In genomic region chr16:10358010-10358934, GRCm38 (mm10) we compare ENCODE assay signal across 9 mouse cellular contexts. TPM values are rescaled to one million over a fixed set of nuclear protein-coding genes. Genes with fewer than 3 reads are reported as not detected.
DNase-seq lines count a peak whose midpoint lies in the region; ATAC-seq and TF ChIP-seq lines count a peak whose summit lies in the region.
"Had no signal": no experiment of that assay in that cellular context is flagged by ENCODE, and none has a peak within 500 bp of the region (broad histone marks: within the 10 kb centered on the region; RNA-seq: fewer than 3 reads in every experiment).

No protein-coding gene starts in this region.

- peak overlapping the region; percentile 57 for H3K4me2 ChIP-seq in heart, embryonic 13.5 days
- H3K4me2 ChIP-seq in embryonic facial prominence, embryonic 15.5 days (replicated peaks): peak overlapping the region; percentile 41
- H3K4me2 ChIP-seq in lung, embryonic 14.5 days: peak overlapping the region; percentile 56

- H3K36me3 ChIP-seq in heart, embryonic 13.5 days: no peaks in the 10 kb centered on the region
- H3K36me3 ChIP-seq in embryonic facial prominence, embryonic 15.5 days: no peaks in the 10 kb centered on the region
- H3K36me3 ChIP-seq in kidney, adult 2 months (ENCODE audit: control insufficient read depth, insufficient read depth, low read length): no peaks in the 10 kb centered on the region
- H3K36me3 ChIP-seq in lung, embryonic 14.5 days (ENCODE audit: insufficient read depth): no peaks in the 10 kb centered on the region

- no peak for TF ChIP-seq POLR2A in kidney, adult 2 months (IDR thresholded peaks at IDR 0.05; ENCODE audit: low read depth, low read length)

- H3K4me1 ChIP-seq in heart, embryonic 13.5 days: peaks cover 31% of the 10 kb centered on the region
- H3K4me1 ChIP-seq in embryonic facial prominence, embryonic 15.5 days: peaks cover 7% of the 10 kb centered on the region; the same call in 1 of the 2 replicates
- no peaks in the 10 kb centered on the region for H3K4me1 ChIP-seq in kidney, adult 2 months (ENCODE audit: control insufficient read depth, insufficient read depth, low read length)
- peaks cover 7% of the 10 kb centered on the region; the same call in 1 of the 2 replicates for H3K4me1 ChIP-seq in lung, embryonic 14.5 days (ENCODE audit: insufficient read depth)

- no peak overlapping the region for H3K9ac ChIP-seq in heart, embryonic 13.5 days
- H3K9ac ChIP-seq in embryonic facial prominence, embryonic 15.5 days: no peak overlapping the region
- no peak overlapping the region for H3K9ac ChIP-seq in lung, embryonic 14.5 days

- 17% methylated on average over 30 of the region's 30 CpGs for WGBS in heart, embryonic 13.5 days
- WGBS in embryonic facial prominence, embryonic 15.5 days: 18% methylated on average over 30 of the region's 30 CpGs
- WGBS in kidney, adult 2 months: 22% methylated on average over 30 of the region's 30 CpGs
- 12% methylated on average over 29 of the region's 30 CpGs for WGBS in lung, embryonic 14.5 days

- H3K4me3 ChIP-seq in heart, embryonic 13.5 days: peak overlapping the region; percentile 25
- H3K4me3 ChIP-seq in embryonic facial prominence, embryonic 15.5 days (replicated peaks): peak overlapping the region; percentile 15
- H3K4me3 ChIP-seq in kidney, adult 2 months (ENCODE audit: insufficient read depth, low read depth, low read length): no peak overlapping the region
- no peak overlapping the region; the same call in 1 of the 2 replicates for H3K4me3 ChIP-seq in lung, embryonic 14.5 days (ENCODE audit: low read depth, low read length)

- peaks cover 16% of the 10 kb centered on the region for H3K27me3 ChIP-seq in heart, embryonic 13.5 days (replicated peaks)
- no peaks in the 10 kb centered on the region for H3K27me3 ChIP-seq in embryonic facial prominence, embryonic 15.5 days
- H3K27me3 ChIP-seq in kidney, adult 2 months (replicated peaks; ENCODE audit: control insufficient read depth, insufficient read depth, low read length): no peaks in the 10 kb centered on the region
- no peaks in the 10 kb centered on the region for H3K27me3 ChIP-seq in lung, embryonic 14.5 days (ENCODE audit: insufficient read depth, low read length)
- H3K27me3 ChIP-seq: Patski had no signal

- no peak overlapping the region for H3K27ac ChIP-seq in heart, embryonic 13.5 days (replicated peaks)
- no peak overlapping the region for H3K27ac ChIP-seq in embryonic facial prominence, embryonic 15.5 days (replicated peaks)
- H3K27ac ChIP-seq in kidney, adult 2 months (ENCODE audit: insufficient read depth, low read depth, low read length): no peak overlapping the region
- H3K27ac ChIP-seq in lung, embryonic 14.5 days (ENCODE audit: low read depth): no peak overlapping the region

- peak; percentile 88 for ATAC-seq in heart, embryonic 13.5 days (ENCODE audit: extremely low read depth, insufficient number of reproducible peaks, low FRiP score, low TSS enrichment)
- ATAC-seq in embryonic facial prominence, embryonic 15.5 days (ENCODE audit: insufficient number of reproducible peaks, low FRiP score, low TSS enrichment, low read depth): peak; percentile 77
- peak; percentile 84 for ATAC-seq in lung, embryonic 14.5 days (ENCODE audit: insufficient read depth)
- peak; percentile 15; the same call in 1 of the 2 replicates for ATAC-seq in neutrophil, adult 5-6 weeks (ENCODE audit: extremely low read depth, insufficient number of reproducible peaks, low FRiP score, poor library complexity, severe bottlenecking)
- ATAC-seq: Patski had no signal

- no peak for TF ChIP-seq CTCF in kidney, adult 2 months (conservative IDR thresholded peaks at IDR 0.05; ENCODE audit: insufficient read depth, insufficient read length, low read depth, low read length)
- no peak for TF ChIP-seq CTCF in lung, embryonic 14.5 days (IDR thresholded peaks at IDR 0.05; ENCODE audit: low read depth)

- no peaks in the 10 kb centered on the region for H3K9me3 ChIP-seq in heart, embryonic 13.5 days
- no peaks in the 10 kb centered on the region for H3K9me3 ChIP-seq in embryonic facial prominence, embryonic 15.5 days (replicated peaks)
- H3K9me3 ChIP-seq in lung, embryonic 14.5 days (ENCODE audit: low read depth, low read length): no peaks in the 10 kb centered on the region

- intact Hi-C loops in heart, postnatal 25 days (cut with DNase I): no loop called here
- intact Hi-C loops in left cerebral cortex, postnatal 25 days (cut with DNase I): no loop called here

- DNase-seq in heart, postnatal 25 days (ENCODE audit: low spot score): no peak
- DNase-seq in kidney, adult 2 months: peak; percentile 21
- peak; percentile 87 for DNase-seq in lung, embryonic 14.5 days
- no peak for DNase-seq in layer of hippocampus, postnatal 36 days
- DNase-seq in left cerebral cortex, postnatal 25 days (ENCODE audit: low spot score in 2 of 2): no peak

RNA-seq across cellular contexts. Expression of gene Tekt5, which starts 37.0 kb away (rescaled TPM):
- polyA plus RNA-seq in heart, embryonic 13.5 days (2015; fragmentation: Nextera tagmentation; extraction: Ambion mirVana): 0.13 and 0.33 TPM in 2 replicates
- not detected for total RNA-seq in heart, postnatal 25 days (2021)
- polyA plus RNA-seq in embryonic facial prominence, embryonic 15.5 days (2015; fragmentation: Nextera tagmentation; extraction: Ambion mirVana): 2.6 and 2.9 TPM in 2 replicates
- 0.64 and 0.77 TPM in 2 replicates for polyA plus RNA-seq in kidney, adult 2 months (2012; rRNA removed)
- polyA plus RNA-seq in lung, embryonic 14.5 days (2014; fragmentation: Nextera tagmentation; extraction: Ambion mirVana): 0.67 and 1.2 TPM in 2 replicates
- total RNA-seq in neutrophil, adult 5-6 weeks (2017): 0.23 TPM in 1 of 2 replicates, not detected in the other
- total RNA-seq in layer of hippocampus, postnatal 36 days (2021): 1 to 10 TPM; 5.2 to 5.5 TPM
- 1 to 10 TPM; 6.5 to 8.6 TPM for total RNA-seq in left cerebral cortex, postnatal 25 days (2021)
- polyA plus RNA-seq: Patski had no signal

RNA-seq across cellular contexts. Expression of gene Emp2, which starts 44.5 kb away (rescaled TPM):
- 23.3 and 23.9 TPM in 2 replicates for polyA plus RNA-seq in heart, embryonic 13.5 days (2015; fragmentation: Nextera tagmentation; extraction: Ambion mirVana)
- total RNA-seq in heart, postnatal 25 days (2021): 10 to 100 TPM; 38.4 to 44.1 TPM
- polyA plus RNA-seq in embryonic facial prominence, embryonic 15.5 days (2015; fragmentation: Nextera tagmentation; extraction: Ambion mirVana): 76.9 and 79.5 TPM in 2 replicates
- polyA plus RNA-seq in kidney, adult 2 months (2012; rRNA removed): 22.3 and 23.3 TPM in 2 replicates
- polyA plus RNA-seq in lung, embryonic 14.5 days (2014; fragmentation: Nextera tagmentation; extraction: Ambion mirVana): 38.3 and 44.6 TPM in 2 replicates
- total RNA-seq in neutrophil, adult 5-6 weeks (2017): 0.23 TPM in 1 of 2 replicates, not detected in the other
- total RNA-seq in layer of hippocampus, postnatal 36 days (2021): 10 to 100 TPM; 16.5 to 17.8 TPM
- 10 to 100 TPM; 13.8 to 14.5 TPM for total RNA-seq in left cerebral cortex, postnatal 25 days (2021)

RNA-seq across cellular contexts. Expression of gene Nubp1, which starts 53.5 kb away (rescaled TPM):
- 36.6 and 37.1 TPM in 2 replicates for polyA plus RNA-seq in heart, embryonic 13.5 days (2015; fragmentation: Nextera tagmentation; extraction: Ambion mirVana)
- 10 to 100 TPM in 1 of 2 experiments, 1 to 10 TPM in 1; 9.4 to 10.5 TPM for total RNA-seq in heart, postnatal 25 days (2021)
- 47.1 and 54.7 TPM in 2 replicates for polyA plus RNA-seq in embryonic facial prominence, embryonic 15.5 days (2015; fragmentation: Nextera tagmentation; extraction: Ambion mirVana)
- 28.1 and 30.5 TPM in 2 replicates for polyA plus RNA-seq in kidney, adult 2 months (2012; rRNA removed)
- polyA plus RNA-seq in lung, embryonic 14.5 days (2014; fragmentation: Nextera tagmentation; extraction: Ambion mirVana): 82.8 and 83.6 TPM in 2 replicates
- total RNA-seq in neutrophil, adult 5-6 weeks (2017): 44.9 and 49.1 TPM in 2 replicates
- 10 to 100 TPM; 16.4 to 18.1 TPM for total RNA-seq in layer of hippocampus, postnatal 36 days (2021)
- total RNA-seq in left cerebral cortex, postnatal 25 days (2021): 10 to 100 TPM; 16.4 to 21.1 TPM

Comparison
In these comparisons a context has a peak if more than half of its experiments do, and no peak if none do; other contexts are left out.
1. ATAC-seq: peak in every context shown above with its lines; median percentile 88 in heart, embryonic 13.5 days; 84 in lung, embryonic 14.5 days; 77 in embryonic facial prominence, embryonic 15.5 days; 15 in neutrophil, adult 5-6 weeks.
2. H3K4me3 ChIP-seq: peak in heart, embryonic 13.5 days (single experiment) and embryonic facial prominence, embryonic 15.5 days (single experiment); none in kidney, adult 2 months (single experiment) and lung, embryonic 14.5 days (single experiment).
3. DNase-seq: peak in kidney, adult 2 months (single experiment) and lung, embryonic 14.5 days (single experiment); none in heart, postnatal 25 days (single experiment), layer of hippocampus, postnatal 36 days (0 of 2) and left cerebral cortex, postnatal 25 days (0 of 2).
4. RNA of gene Emp2, which starts 44.5 kb away (total RNA-seq): 38.4 to 44.1 TPM in heart, postnatal 25 days, 16.5 to 17.8 TPM in layer of hippocampus, postnatal 36 days and 13.8 to 14.5 TPM in left cerebral cortex, postnatal 25 days; 0.23 TPM in neutrophil, adult 5-6 weeks; every median in the first group is over 10 times any median in the second.
5. Peak in every context shown above with its lines, with median percentiles within 50 percentile points of each other: H3K4me2 ChIP-seq.